Mouse (Mus musculus): ENCODE results near the gene Hnrnpul2. TPM values are rescaled to one million over a fixed set of nuclear protein-coding genes. Genes with fewer than 3 reads are reported as not detected.

Hnrnpul2 gene
- polyA plus RNA-seq, 1 experiment: 108 TPM

GRCm38 (mm10) chr19:8881034-8881392 is 61.2 kb downstream of the Hnrnpul2 start:
- TF ChIP-seq POLR2A (IDR thresholded peaks at IDR 0.05; ENCODE audit: insufficient read depth, low read length) (no peak), CTCF (IDR thresholded peaks at IDR 0.05; ENCODE audit: low read depth, low read length) (no peak), EP300 (IDR thresholded peaks at IDR 0.05; ENCODE audit: insufficient read depth, low read depth, low read length) (no peak)
- peaks cover 8% of the 10 kb centered on the region; the same call in 1 of the 2 replicates for H3K36me3 ChIP-seq (ENCODE audit: control insufficient read depth, insufficient read depth, low read length, poor library complexity, severe bottlenecking)
- H3K9ac ChIP-seq (ENCODE audit: low read depth, poor library complexity, severe bottlenecking): peak overlapping the region; percentile 65
- H3K4me3 ChIP-seq (ENCODE audit: low read depth, low read length): peak overlapping the region; percentile 87
- peak overlapping the region; percentile 46; the same call in 1 of the 2 replicates for H3K27ac ChIP-seq (ENCODE audit: insufficient read depth, low read length)
- no peaks in the 10 kb centered on the region for H3K9me3 ChIP-seq (replicated peaks; ENCODE audit: control insufficient read depth, insufficient read depth, low read length, poor library complexity, severe bottlenecking)
- H3K4me1 ChIP-seq (ENCODE audit: control insufficient read depth, insufficient read depth, low read length): peaks cover 1% of the 10 kb centered on the region
- H3K27me3 ChIP-seq (ENCODE audit: control insufficient read depth, insufficient read depth, low read length, poor library complexity, severe bottlenecking): no peaks in the 10 kb centered on the region

- Histone ChIP-seq H3K9ac (ENCODE audit: low read depth, poor library complexity, severe bottlenecking) (no peak within 1 kb of the TSS), H3K4me3 (ENCODE audit: low read depth, low read length) (no peak within 1 kb of the TSS), H3K4me1 (ENCODE audit: control insufficient read depth, insufficient read depth, low read length) (peaks cover 1% of the 10 kb centered on the region), H3K27ac (ENCODE audit: insufficient read depth, low read length) (no peak within 1 kb of the TSS), H3K36me3 (ENCODE audit: control insufficient read depth, insufficient read depth, low read length, poor library complexity, severe bottlenecking) (peaks cover 10% of the 10 kb centered on the region), H3K27me3 (ENCODE audit: control insufficient read depth, insufficient read depth, low read length, poor library complexity, severe bottlenecking) (no peaks in the 10 kb centered on the region), H3K9me3 (replicated peaks; ENCODE audit: control insufficient read depth, insufficient read depth, low read length, poor library complexity, severe bottlenecking) (no peaks in the 10 kb centered on the region)
- TF ChIP-seq POLR2A (IDR thresholded peaks at IDR 0.05; ENCODE audit: insufficient read depth, low read length) (no peak), CTCF (IDR thresholded peaks at IDR 0.05; ENCODE audit: low read depth, low read length) (no peak)
Measured at GRCm38 (mm10) chr19:8883616-8884015, 63.8 kb downstream of the Hnrnpul2 start, which contains the start of the genes Lbhd1 and Gm49403. Lbhd1 (plus strand) TSS chr19:8883732. Gm49403 (plus strand) TSS chr19:8883930.

Other genes with a start within 250 kb of the Hnrnpul2 start
- gene Slc22a8, start 228.8 kb upstream of the Hnrnpul2 start, polyA plus RNA-seq (2011; ENCODE audit: insufficient read depth, insufficient read length, low read depth, missing spikeins): not detected in 2 replicates
- gene Slc22a6, start 202.0 kb upstream of the Hnrnpul2 start, polyA plus RNA-seq (2011; ENCODE audit: insufficient read depth, insufficient read length, low read depth, missing spikeins): not detected in 2 replicates
- not detected in 2 replicates for gene Chrm1, start 156.2 kb upstream of the Hnrnpul2 start, polyA plus RNA-seq (2011; ENCODE audit: insufficient read depth, insufficient read length, low read depth, missing spikeins)
- gene Slc3a2, start 96.6 kb upstream of the Hnrnpul2 start, polyA plus RNA-seq (2011; ENCODE audit: insufficient read depth, insufficient read length, low read depth, missing spikeins): 170 TPM in 2 replicates
- gene Wdr74, start 84.2 kb upstream of the Hnrnpul2 start, polyA plus RNA-seq (2011; ENCODE audit: insufficient read depth, insufficient read length, low read depth, missing spikeins): 81.1 and 97.0 TPM in 2 replicates
- 2.2 TPM in 1 of 2 replicates, not detected in the other for gene 1700092M07Rik, start 79.3 kb upstream of the Hnrnpul2 start, polyA plus RNA-seq (2011; ENCODE audit: insufficient read depth, insufficient read length, low read depth, missing spikeins)
- gene Stx5a, start 78.6 kb upstream of the Hnrnpul2 start, polyA plus RNA-seq (2011; ENCODE audit: insufficient read depth, insufficient read length, low read depth, missing spikeins): 45.6 and 47.1 TPM in 2 replicates
- gene Nxf1, start 62.9 kb upstream of the Hnrnpul2 start, polyA plus RNA-seq (2011; ENCODE audit: insufficient read depth, insufficient read length, low read depth, missing spikeins): 122 and 200 TPM in 2 replicates
- gene Tmem223, start 49.0 kb upstream of the Hnrnpul2 start, polyA plus RNA-seq (2011; ENCODE audit: insufficient read depth, insufficient read length, low read depth, missing spikeins): 21.4 and 23.4 TPM in 2 replicates
- gene Tmem179b, start 45.5 kb upstream of the Hnrnpul2 start, polyA plus RNA-seq (2011; ENCODE audit: insufficient read depth, insufficient read length, low read depth, missing spikeins): 29.0 and 34.5 TPM in 2 replicates
- 17.1 and 17.7 TPM in 2 replicates for gene Taf6l, start 33.6 kb upstream of the Hnrnpul2 start, polyA plus RNA-seq (2011; ENCODE audit: insufficient read depth, insufficient read length, low read depth, missing spikeins)
- 98.2 and 103 TPM in 2 replicates for gene Polr2g, start 21.4 kb upstream of the Hnrnpul2 start, polyA plus RNA-seq (2011; ENCODE audit: insufficient read depth, insufficient read length, low read depth, missing spikeins)
- 3.1 and 4.1 TPM in 2 replicates for gene Zbtb3, start 17.5 kb upstream of the Hnrnpul2 start, polyA plus RNA-seq (2011; ENCODE audit: insufficient read depth, insufficient read length, low read depth, missing spikeins)
- 77.3 and 84.9 TPM in 2 replicates for gene Ttc9c, start 677 bp upstream of the Hnrnpul2 start, polyA plus RNA-seq (2011; ENCODE audit: insufficient read depth, insufficient read length, low read depth, missing spikeins)
- gene AC129217.1, start 9.8 kb downstream of the Hnrnpul2 start, polyA plus RNA-seq (2011; ENCODE audit: insufficient read depth, insufficient read length, low read depth, missing spikeins): 74.8 and 87.2 TPM in 2 replicates
- gene Bscl2, start 17.5 kb downstream of the Hnrnpul2 start, polyA plus RNA-seq (2011; ENCODE audit: insufficient read depth, insufficient read length, low read depth, missing spikeins): 32.3 and 36.2 TPM in 2 replicates
- gene Gng3, start 19.2 kb downstream of the Hnrnpul2 start, polyA plus RNA-seq (2011; ENCODE audit: insufficient read depth, insufficient read length, low read depth, missing spikeins): 28.3 and 29.7 TPM in 2 replicates
- 1.3 and 2.1 TPM in 2 replicates for gene Lrrn4cl, start 30.8 kb downstream of the Hnrnpul2 start, polyA plus RNA-seq (2011; ENCODE audit: insufficient read depth, insufficient read length, low read depth, missing spikeins)
- gene Ubxn1, start 51.5 kb downstream of the Hnrnpul2 start, polyA plus RNA-seq (2011; ENCODE audit: insufficient read depth, insufficient read length, low read depth, missing spikeins): 189 and 201 TPM in 2 replicates
- 14.4 and 14.9 TPM in 2 replicates for gene Uqcc3, start 60.9 kb downstream of the Hnrnpul2 start, polyA plus RNA-seq (2011; ENCODE audit: insufficient read depth, insufficient read length, low read depth, missing spikeins)
- gene Lbhd1, start 63.7 kb downstream of the Hnrnpul2 start, polyA plus RNA-seq (2011; ENCODE audit: insufficient read depth, insufficient read length, low read depth, missing spikeins): 10.1 and 13.4 TPM in 2 replicates
- not detected in 2 replicates for gene Gm49403, start 63.9 kb downstream of the Hnrnpul2 start, polyA plus RNA-seq (2011; ENCODE audit: insufficient read depth, insufficient read length, low read depth, missing spikeins)
- 162 and 172 TPM in 2 replicates for gene 1810009A15Rik, start 68.8 kb downstream of the Hnrnpul2 start, polyA plus RNA-seq (2011; ENCODE audit: insufficient read depth, insufficient read length, low read depth, missing spikeins)
- 11.9 and 24.8 TPM in 2 replicates for gene Gm49416, start 68.9 kb downstream of the Hnrnpul2 start, polyA plus RNA-seq (2011; ENCODE audit: insufficient read depth, insufficient read length, low read depth, missing spikeins)
- gene Ints5, start 73.0 kb downstream of the Hnrnpul2 start, polyA plus RNA-seq (2011; ENCODE audit: insufficient read depth, insufficient read length, low read depth, missing spikeins): 23.1 and 26.7 TPM in 2 replicates
- 183 and 184 TPM in 2 replicates for gene Ganab, start 78.1 kb downstream of the Hnrnpul2 start, polyA plus RNA-seq (2011; ENCODE audit: insufficient read depth, insufficient read length, low read depth, missing spikeins)
- gene B3gat3, start 100.4 kb downstream of the Hnrnpul2 start, polyA plus RNA-seq (2011; ENCODE audit: insufficient read depth, insufficient read length, low read depth, missing spikeins): 26.6 and 26.8 TPM in 2 replicates
- gene Rom1, start 109.3 kb downstream of the Hnrnpul2 start, polyA plus RNA-seq (2011; ENCODE audit: insufficient read depth, insufficient read length, low read depth, missing spikeins): 1.6 and 2.2 TPM in 2 replicates
- gene Eml3, start 109.5 kb downstream of the Hnrnpul2 start, polyA plus RNA-seq (2011; ENCODE audit: insufficient read depth, insufficient read length, low read depth, missing spikeins): 19.2 and 20.4 TPM in 2 replicates
- gene Mta2, start 121.9 kb downstream of the Hnrnpul2 start, polyA plus RNA-seq (2011; ENCODE audit: insufficient read depth, insufficient read length, low read depth, missing spikeins): 106 and 108 TPM in 2 replicates
- 26.4 and 30.1 TPM in 2 replicates for gene Tut1, start 133.8 kb downstream of the Hnrnpul2 start, polyA plus RNA-seq (2011; ENCODE audit: insufficient read depth, insufficient read length, low read depth, missing spikeins)
- 1,175 and 1,274 TPM in 2 replicates for gene Eef1g, start 147.0 kb downstream of the Hnrnpul2 start, polyA plus RNA-seq (2011; ENCODE audit: insufficient read depth, insufficient read length, low read depth, missing spikeins)
- 162 and 163 TPM in 2 replicates for gene Ahnak, start 169.3 kb downstream of the Hnrnpul2 start, polyA plus RNA-seq (2011; ENCODE audit: insufficient read depth, insufficient read length, low read depth, missing spikeins)

Data from ES-Bruce4 (cell line).